Mouse (Mus musculus): ENCODE results near the gene Etv3.

DNA sequence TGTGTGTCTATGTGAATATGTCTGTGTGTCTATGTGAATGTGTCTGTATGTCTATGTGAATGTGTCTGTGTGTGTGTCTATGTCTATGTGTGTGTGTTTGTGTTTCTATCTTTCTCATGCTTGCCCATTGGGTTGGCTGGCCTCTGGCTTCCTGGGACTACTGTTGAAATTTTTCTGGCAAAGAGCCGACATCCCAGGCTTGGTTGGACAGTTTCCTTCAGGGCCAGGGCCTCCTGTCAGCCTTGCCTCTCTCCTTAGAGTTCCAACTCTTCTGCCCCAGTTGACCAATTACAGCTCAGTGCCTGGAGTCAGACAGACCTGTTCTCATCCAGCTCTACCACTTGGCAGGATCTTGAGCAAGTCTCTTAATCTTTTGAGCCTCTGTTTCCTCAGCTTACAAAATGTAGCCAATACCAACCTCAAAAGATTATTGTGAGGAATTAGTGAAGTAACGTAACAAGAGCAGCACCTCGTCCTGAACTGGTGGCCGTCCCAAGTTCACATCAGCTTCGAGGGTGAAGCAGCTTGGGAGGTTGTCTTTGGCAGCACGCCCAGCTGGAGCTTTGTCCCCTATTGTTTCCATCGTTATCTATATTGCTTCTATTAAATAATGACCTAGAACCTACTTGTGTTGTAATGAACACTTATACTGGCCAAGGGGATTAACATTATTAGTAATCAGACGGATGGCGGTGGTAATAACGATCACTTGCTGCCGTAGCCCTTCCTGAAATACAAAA, 28.2 kb downstream of the Etv3 start:
- TF ChIP-seq EP300 (IDR thresholded peaks at IDR 0.05; ENCODE audit: low read length) (no peak), BHLHE40 (IDR thresholded peaks at IDR 0.05; ENCODE audit: low read depth, low read length) (no peak), CTCF (conservative IDR thresholded peaks at IDR 0.05 in 1 of 2, IDR thresholded peaks at IDR 0.05 in 1 of 2; ENCODE audit: low read depth in 2 of 2, low read length in 2 of 2) (no peak), GABPA (IDR thresholded peaks at IDR 0.05; ENCODE audit: insufficient replicate concordance, low read depth, low read length) (no peak), POLR2A (IDR thresholded peaks at IDR 0.05; ENCODE audit: low read depth, low read length) (no peak), E2F4 (IDR thresholded peaks at IDR 0.05; ENCODE audit: insufficient replicate concordance, low read depth, low read length) (no peak), MAX (IDR thresholded peaks at IDR 0.05; ENCODE audit: low read length) (no peak), ZKSCAN1 (IDR thresholded peaks at IDR 0.05; ENCODE audit: borderline replicate concordance, low read depth, low read length) (no peak), KAT2A (IDR thresholded peaks at IDR 0.05; ENCODE audit: insufficient replicate concordance, low read length) (no peak)
